Mouse (Mus musculus) heart, postnatal 14 days (tissue): ENCODE measurements around the gene Bmper. TPM values are rescaled to one million over a fixed set of nuclear protein-coding genes. Genes with fewer than 3 reads are reported as not detected.

Experiments
- DNase-seq, 2 experiments: peaks; one replicate each; pipeline ENCODE4 v3.0.0; 2021 to 2022
- intact Hi-C: fragments of 180-260 bp; cut with DNase I; formaldehyde crosslinking; loops from one replicate; pipeline ENCODE4 v1.15.1; 2025
- total RNA-seq, 2 experiments: library from RNA; stranded (reverse); gene quantifications; 2 replicates each; pipeline ENCODE4 v1.2.3; 2021

Gene Bmper
- total RNA-seq, 2 experiments from 2014 or later = 3.3 to 4.2 TPM

DNA sequence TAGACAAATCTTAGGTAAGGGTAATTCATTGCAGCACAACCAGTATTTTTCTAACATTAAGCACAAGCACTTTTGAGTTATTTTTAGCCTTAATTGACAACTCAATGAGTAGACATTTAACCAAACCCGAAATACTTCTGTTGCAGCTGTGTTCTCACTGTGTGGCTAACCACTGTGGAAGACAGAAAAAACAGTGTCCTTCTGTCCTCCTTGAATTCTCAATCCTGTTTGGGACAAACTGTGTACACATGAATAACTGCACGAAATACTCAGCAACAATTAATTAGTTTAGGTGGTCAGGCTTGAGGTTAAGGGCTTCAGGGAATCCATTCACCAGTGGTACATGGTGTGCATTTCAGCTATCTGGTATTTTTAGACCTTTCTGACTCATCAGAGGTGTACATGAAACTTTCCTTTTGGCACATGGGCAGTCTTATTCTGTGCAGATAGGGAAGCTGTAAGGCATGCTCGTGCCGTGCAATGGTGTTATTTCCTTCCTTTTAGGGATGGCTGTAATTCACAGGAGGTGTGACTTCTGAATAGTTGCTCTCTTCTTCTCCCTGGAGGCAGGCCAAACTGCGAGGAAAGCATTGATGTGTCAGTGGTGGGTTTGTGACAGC lies 131.4 kb downstream of the Bmper start:
- no peak for DNase-seq
- intact Hi-C loops = no loop called here

DNA sequence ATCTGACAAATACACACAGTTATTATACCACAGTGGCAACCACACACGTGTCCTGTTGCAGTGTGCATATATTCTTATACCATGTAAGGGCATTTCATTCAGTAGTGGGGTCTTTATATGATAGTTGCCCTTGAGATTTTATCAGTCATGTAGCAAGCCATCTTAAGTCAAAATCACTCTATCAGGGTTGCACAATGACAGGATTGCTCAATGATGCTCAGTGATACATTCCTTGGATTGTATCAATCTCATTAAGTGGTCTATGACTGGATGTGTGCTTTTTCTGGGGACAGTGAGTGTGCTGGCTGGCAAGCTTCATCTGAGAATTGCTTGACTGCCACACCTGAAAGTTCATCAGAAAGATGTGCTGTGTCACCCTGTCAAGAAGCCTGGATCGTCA lies 135.2 kb downstream of the Bmper start:
- DNase-seq = no peak
- intact Hi-C loops = no loop called here

DNA sequence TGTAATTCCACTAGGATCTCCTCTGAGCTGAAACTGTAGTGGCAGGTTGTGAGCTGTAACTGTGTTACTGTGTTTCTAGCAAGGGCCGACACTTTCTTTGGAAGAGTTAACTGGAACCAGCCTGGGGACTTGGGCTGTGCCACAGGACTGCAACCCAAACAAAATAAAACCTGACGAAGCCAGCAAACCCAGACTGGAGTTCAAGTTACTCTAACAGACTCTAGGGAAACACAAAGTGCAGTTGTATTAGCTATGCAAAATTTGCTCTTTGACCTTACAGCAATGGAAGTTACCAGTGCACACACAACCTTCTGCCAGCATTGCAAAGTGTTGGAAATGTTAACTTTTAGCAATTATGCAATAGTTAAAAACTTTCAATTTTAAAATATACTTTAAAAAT lies 140.3 kb downstream of the Bmper start:
- DNase-seq = no peak
- intact Hi-C loops = no loop called here

DNA sequence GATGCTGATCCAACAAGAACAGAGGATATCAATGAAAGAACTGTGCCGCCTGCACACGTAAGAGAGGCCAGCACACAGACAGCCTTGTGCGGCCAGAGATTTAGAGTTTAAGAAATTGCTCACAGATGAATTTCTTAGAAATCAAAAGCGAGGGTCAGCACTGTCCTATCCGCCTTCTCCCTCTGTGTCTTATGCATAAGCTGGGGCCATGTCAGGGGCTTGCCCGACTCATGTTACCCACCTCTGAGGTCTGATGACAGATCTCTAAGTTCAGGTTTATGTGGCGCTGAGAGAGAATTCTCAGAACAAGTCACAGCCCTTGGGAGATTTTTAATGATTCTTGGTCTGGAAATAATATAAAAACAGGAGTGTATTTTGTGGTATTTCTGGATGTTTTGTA lies 140.7 kb downstream of the Bmper start:
- no peak for DNase-seq
- intact Hi-C loops = no loop called here

DNA sequence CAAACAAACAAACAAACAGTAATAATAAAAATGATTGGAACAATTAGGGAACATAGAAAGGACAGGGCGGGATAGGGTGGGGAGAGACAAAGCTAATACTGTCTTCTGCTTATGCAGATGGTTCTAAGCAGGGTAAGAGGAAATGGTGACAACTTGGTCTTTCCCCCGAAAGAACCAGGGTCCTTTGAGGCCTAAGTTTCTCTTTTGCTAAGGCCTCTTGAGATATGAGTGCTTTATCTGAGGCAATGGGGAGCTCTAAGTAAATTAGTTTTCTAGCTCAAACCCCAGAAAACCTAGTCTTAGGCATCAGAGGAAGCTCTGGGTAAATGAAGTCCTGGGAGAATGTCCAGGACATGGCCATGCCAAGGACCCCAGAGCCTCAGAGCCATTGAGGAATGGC lies 141.2 kb downstream of the Bmper start:
- intact Hi-C loops = no loop called here
- no peak for DNase-seq

DNA sequence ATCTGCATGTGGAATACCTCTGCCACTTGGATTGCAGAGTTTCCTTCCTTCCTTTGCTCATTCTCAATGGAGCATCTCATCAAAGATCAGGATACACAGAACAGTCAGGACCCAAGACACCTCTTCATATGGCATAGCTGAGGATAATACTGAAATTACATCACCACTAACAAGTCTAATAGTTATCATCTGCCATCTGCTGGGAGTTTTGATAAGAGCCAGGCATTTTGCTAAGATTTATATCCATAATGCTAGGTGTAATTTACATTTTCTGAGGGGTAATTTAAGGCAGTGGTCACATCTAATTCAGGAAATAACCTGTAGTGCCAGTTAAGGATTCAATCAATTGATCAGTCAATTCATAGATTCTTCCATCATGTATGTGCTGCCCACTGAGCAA lies 145.2 kb downstream of the Bmper start:
- no peak for DNase-seq
- intact Hi-C loops = no loop called here

DNA sequence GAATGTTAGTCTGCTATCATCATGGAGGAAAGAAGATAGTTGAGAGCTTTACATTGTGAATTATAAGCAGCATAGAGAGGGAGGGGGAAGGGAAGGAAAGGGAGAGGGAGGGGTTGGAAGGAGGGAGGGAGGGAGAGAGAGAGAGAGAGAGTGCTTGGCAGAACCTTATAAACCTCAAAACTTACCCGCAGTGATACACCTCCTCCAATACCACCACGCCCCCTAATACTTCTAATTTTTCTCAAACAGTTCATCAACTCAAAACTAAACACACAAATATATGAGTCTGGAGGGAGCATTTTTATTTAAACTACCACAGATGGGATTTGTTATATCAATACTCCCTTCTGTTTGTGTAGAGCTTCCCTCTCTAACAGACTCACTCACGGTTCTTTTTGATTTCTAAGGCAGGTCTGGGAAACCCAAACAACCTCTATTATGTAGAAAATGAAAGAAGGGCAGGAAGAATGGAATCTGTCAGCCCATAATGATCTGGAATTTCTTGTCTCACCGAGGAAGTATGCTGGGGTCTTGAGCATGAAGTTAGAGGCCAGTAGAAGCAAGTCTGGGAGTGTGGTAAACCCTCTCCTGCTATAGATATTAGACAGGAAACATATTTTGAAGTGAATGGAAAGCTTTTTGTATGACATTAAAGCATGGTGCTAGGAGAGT lies 152.0 kb downstream of the Bmper start:
- no peak for DNase-seq
- intact Hi-C loops = no loop called here

DNA sequence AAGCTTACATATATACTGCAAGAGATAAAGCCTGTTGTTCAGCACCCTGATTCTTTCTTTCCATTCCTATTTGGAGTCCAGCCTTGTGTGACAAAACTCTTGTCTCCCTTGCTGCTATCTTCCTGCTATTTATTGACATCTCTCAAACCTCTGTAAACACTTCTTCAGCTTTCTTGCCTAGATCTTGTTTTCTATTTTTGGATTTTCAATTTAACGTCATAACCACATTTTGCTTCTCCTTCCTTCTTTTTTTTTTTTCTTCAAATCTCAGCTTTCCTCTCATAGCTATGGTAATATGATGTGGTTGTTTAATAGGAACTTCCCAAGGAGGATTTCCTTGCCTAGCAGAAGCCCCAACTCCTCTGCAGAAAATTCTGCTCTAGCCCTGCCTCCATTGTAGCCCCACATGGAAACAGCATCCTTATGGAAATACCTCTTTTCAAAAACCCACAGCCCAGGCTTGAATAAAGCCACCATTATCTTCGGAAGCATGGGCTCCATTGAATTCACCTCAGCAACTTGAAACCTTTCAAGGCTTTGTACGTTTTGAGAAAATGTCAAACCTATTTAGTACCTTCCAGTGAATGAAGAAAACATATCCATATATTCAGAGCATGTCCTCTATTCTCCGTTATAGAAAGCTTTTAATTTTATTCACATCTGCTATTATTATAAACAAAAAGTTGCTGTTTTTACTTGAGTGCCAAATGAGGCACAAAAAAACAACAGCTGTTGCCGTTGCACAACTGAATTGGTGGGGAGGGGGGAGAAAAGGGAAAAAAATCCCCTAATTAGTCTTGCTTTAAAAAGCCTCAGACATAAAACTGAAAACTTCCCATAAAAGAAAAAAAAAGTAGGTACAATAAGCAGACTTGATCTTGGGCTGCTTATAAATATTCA lies 155.2 kb downstream of the Bmper start:
- no peak for DNase-seq
- intact Hi-C loops = no loop called here

DNA sequence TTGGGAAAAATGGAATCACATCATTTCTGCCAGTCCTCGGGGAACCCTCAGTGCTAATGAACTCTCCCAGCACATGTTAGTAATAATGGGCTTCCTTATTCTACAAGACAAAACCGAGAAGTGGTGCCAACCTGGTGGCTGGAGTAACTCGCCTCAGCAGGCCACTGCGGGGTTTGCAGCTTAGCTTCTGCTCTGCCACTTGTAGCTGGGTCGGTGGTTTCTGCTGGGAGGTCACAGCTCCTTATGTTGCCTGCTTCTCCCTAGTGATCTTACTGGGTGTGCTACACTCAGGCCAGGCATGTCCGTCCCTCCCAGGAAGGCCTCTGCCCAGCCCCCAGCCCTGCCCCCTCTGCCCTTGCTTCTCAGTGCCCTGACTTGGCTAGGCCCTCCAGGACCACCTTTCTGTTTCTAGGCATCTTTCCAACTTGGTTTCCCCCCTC lies 155.9 kb downstream of the Bmper start:
- intact Hi-C loops = no loop called here
- DNase-seq = no peak

DNA sequence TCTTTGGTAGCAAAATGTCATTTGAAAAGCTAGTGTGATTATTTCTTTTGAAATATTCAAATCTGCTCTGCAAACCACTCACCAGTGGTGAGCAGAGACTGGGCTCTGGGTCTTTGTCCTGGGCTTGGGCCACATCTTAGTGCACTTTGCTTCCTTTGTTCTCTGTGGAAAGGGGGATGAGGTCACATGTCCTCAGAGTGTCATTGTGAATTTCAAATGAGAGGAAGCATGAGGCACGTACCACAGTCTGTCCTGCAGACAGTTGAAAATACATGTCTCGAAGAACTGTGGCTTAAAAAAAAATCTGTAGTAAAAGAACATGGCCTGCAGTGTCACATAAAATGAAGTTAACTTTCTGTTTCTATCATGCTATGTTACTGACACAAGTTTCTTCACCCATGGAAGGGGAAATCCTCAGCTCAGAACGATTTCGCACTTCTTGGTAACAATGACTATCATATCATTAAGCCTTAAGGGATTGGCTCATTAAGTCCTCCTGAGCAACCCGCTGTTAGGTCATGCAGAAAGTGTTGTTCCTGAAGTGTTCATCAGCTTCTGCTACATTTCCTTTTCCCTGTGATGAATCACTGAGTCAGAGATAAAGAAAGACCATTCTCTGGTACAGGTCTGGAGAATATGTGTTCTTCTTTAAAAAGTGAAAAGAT lies 157.4 kb downstream of the Bmper start:
- intact Hi-C loops = no loop called here
- no peak for DNase-seq

DNA sequence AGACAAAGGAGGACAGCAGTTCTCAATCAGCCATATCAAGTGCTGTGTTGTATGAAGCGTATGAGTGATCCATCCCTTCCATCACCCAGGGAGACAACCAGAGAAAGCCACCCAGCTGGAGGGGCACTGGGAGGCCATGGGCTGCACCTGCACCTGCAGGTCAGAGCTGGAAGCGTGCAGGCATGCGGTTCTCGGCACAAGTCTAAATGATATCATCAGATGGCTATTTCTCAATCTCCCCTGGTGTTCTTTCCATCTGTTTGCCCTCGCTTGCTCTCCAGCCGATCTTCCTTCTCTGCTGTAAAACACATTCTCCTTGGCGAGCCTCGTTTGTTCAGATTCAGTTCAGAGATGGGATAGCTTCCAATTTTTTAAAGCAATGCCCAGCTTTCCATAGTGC lies 160.4 kb downstream of the Bmper start:
- no peak for DNase-seq
- intact Hi-C loops = no loop called here

DNA sequence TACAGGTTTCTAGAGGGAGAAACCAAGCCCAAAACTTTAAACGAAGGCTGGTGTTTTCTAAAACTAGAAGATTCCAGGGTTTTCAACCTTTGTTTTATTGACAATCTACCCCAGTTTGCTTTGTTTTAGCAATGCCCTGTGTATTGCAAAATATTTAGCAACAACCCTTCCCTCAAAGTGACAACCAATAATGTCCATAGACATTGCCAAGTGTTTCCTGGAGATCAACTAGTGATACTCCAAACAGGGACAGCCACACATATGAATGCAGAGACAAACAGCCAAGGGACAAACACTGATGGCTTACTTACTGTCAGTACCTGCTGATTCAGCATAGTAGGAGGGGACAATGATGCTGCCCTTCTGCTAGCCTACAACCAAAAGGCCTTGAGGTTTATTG lies 161.0 kb downstream of the Bmper start:
- no peak for DNase-seq
- intact Hi-C loops = no loop called here

DNA sequence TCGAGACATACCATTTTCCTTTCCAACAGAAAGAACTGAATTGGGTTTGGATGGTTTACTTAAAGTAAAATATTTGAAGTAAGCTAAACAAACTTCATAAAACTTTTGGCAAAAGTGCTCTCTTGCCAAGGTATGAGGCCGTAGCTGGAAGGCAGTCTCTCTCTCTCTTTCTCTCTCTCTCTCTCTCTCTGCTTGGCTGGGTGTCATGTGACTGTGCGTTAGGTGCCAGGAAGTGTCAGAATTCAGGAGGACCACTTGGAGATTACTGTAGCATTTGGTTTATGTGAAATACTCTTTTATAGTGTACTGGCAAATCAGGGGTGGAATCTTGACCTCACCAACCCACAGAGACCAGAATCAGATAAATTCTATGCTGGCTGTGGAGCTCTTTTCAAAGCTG lies 162.0 kb downstream of the Bmper start:
- intact Hi-C loops = no loop called here
- no peak for DNase-seq

DNA sequence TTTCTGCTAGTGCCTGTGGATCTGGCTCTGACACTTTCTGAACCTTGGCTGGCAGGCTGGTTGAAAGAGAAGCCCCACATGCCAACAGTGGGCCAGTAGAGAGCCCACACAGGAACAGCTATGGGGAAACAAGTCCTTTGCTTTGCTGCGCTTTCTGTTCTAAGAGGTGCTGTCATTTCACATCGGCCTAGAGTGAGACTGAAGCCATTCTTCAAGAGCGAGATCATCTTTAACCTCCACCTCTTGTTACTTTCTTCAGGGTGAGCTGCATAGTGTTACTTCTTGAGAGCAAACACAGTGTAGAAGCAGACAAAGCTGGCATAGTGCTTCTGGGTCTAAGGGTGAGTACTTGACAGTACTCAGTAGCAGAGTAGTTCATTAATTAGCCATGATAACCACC lies 163.3 kb downstream of the Bmper start:
- intact Hi-C loops = no loop called here
- DNase-seq = no peak

DNA sequence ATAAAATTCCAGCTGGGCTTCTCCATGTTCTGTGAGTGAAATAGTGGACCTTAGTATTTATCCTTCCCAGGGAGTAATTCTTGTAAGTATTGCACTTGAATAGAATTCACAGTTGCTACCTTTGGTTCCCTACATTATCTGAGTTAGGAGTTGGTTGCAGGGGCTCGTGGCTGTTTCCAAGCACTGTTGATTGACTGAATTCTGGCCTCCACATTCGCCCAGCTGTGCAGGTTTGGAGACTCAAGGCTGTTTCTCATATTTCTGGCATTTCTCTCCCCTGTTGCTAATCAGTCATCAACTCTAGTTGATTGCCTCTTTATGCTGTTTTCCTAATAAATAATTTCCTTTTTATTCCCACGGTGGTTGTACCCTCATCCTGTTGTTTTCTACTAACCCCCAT lies 167.2 kb downstream of the Bmper start:
- intact Hi-C loops = loop anchor here (10.0 kb wide), 1 partner anchor 145 kb away; no protein-coding TSS in a partner anchor
- DNase-seq = no peak

DNA sequence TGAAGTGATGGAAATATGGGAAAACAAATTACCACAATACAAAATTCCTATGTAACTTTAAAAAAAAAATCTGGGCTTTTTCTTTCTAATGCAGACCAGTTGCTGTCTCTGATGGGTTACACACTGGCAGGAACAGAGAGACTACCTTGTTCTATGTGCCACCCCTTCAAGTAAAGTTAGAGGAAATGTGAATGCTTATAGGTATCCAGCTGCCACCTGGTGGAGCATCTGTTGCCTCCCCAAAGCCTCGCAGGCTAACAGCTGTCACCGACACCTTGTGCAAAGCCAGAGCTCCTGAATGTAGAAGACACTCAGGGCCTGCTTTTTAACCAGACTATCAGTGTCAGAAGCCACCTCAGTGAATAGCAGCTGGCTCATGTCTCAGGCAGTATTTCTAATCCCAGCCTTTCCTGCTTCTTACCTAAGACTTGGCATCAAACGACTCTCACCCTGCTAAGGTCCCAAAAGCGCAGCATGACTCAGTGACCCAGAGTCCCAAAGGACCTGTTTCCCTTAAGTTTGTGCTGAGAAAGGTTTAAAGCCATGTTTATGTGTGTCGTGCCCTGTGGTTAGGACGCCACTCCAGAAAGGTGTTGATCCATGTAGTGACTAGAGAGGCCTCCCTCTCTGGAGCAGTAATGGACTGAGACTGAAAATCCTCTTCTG lies 171.9 kb downstream of the Bmper start:
- intact Hi-C loops = loop anchor here (5.0 to 10.0 kb wide), 2 partner anchors 97 to 150 kb away; no protein-coding TSS in a partner anchor
- DNase-seq = peak in 1 of 2 experiments; percentile 26

DNA sequence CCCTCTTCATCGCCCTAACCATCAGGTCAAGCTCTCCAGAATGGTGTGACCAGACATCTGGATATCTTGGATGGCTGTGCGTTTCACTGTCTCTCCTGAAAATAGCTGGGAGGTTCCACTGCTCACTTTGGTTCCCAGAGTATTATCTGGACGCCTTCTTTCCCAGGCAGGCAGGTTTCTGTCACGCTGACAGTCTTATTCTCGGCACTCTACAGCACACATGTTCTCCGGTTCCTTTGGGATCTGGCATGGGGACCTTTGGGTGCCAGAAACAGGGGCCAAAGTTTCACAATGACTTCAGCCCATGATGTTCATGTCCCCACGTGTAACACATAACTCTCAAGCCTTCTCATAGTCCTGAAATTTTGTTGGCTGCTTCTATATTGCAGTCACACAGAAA lies 173.3 kb downstream of the Bmper start:
- DNase-seq = peak; percentile 63 to 65
- intact Hi-C loops = loop anchor here (5.0 to 10.0 kb wide), 2 partner anchors 99 to 151 kb away; no protein-coding TSS in a partner anchor

DNA sequence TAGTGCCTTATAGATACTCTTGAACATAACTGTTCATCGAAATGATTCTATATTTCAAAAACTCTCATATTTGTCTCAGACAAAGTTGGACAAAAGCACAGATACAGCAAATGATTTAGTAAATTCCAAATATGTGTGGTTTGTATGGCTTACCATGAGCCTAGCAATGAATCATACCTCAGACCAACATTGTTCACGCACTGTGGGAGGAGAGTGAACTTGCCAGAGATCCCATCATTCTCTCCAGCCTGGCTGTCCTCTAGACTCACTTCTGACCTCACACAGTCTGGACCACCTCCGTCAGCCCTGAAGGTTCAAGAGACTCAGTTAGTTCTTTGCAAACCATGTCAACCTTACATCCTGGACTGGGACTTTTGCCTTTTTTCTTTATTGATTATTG lies 175.0 kb downstream of the Bmper start:
- intact Hi-C loops = loop anchor here (5.0 to 10.0 kb wide), 2 partner anchors 101 to 153 kb away; no protein-coding TSS in a partner anchor
- no peak for DNase-seq

DNA sequence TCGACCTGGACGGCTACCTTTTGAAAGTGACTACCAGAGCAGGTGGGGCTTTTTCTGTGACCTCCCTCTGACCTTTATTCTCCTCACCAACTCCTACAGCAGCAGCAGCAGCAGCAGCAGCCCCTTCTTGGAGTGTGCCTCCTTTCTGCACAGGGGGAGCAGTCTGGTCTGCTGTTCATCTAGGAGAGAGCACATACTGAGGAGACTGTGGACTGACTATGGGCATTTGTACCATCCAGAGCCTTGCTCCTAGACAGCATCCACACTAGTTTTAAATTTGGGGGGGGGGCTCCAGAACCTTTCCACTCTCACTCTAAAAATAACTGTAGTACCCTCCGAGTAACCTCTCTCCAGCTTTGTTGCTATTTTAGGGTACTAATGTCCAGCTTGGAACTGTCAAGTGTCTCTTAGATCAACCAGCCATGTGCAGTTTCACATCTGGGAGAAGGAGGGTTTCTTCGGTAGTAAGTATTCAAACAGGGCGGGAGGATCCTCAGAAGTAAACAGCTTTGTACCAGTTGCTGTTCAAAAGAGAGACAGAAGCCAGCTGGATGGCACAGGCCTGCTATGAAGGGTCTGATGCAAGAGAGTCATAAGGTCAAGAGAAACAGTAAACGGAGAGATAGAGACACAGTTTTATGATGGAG lies 176.9 kb downstream of the Bmper start:
- intact Hi-C loops = loop anchor here (5.0 to 10.0 kb wide), 2 partner anchors 102 to 155 kb away; no protein-coding TSS in a partner anchor
- DNase-seq = no peak

DNA sequence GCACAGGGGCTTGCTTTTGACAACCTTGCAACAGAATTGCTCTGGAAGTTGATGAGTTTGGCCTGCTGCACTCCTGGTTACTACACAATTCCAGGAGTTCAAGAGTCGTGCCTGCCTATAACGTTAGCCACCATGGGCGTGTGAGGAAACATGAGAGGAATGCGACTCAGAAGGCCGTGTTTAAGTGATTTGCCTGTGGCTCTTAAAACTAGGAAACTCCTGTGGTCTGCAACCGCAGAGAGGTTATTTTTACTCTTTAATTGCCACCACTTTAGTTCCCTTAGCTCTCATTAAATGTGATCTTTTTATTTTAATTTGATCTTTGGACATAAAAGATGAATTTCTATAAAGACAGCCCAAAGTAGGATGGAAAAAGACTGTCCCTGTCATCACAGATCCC lies 184.5 kb downstream of the Bmper start:
- DNase-seq = no peak
- intact Hi-C loops = no loop called here
